Mouse (Mus musculus): Measurements from ENCODE around the gene Cyth2. TPM values are rescaled to one million over a fixed set of nuclear protein-coding genes. Genes with fewer than 3 reads are reported as not detected.

Cyth2 gene
- polyA plus RNA-seq, 1 experiment from 2014 or later, result 376 TPM

- peak overlapping the region; percentile 34 for H3K4me3 ChIP-seq
- no peak overlapping the region for H3K27ac ChIP-seq (replicated peaks)
- H3K36me3 ChIP-seq, result peaks cover 18% of the 10 kb centered on the region
- 8% methylated on average over 30 of the region's 30 CpGs for WGBS
- no peak overlapping the region for H3K9ac ChIP-seq (replicated peaks)
- no peak for ATAC-seq (replicated peaks)
- peaks cover 56% of the 10 kb centered on the region for H3K27me3 ChIP-seq
- no peaks in the 10 kb centered on the region for H3K9me3 ChIP-seq
- H3K4me2 ChIP-seq (replicated peaks), result peak overlapping the region; percentile 34
- H3K4me1 ChIP-seq, result peaks cover 31% of the 10 kb centered on the region
Measured at GRCm38 (mm10) chr7:45832428-45832827, 18.0 kb upstream of the Cyth2 start.

- Histone ChIP-seq H3K27ac (replicated peaks) (peak overlapping the region; percentile 91; the same call in 1 of the 2 replicates), H3K27me3 (peaks cover 47% of the 10 kb centered on the region), H3K4me3 (peak overlapping the region; percentile 95), H3K4me2 (replicated peaks) (peak overlapping the region; percentile 90), H3K4me1 (peaks cover 31% of the 10 kb centered on the region), H3K36me3 (peaks cover 30% of the 10 kb centered on the region), H3K9ac (replicated peaks) (peak overlapping the region; percentile 58), H3K9me3 (no peaks in the 10 kb centered on the region)
- 20% methylated on average over 5 of the region's 5 CpGs for WGBS
- no peak; the same call in 1 of the 2 replicates for ATAC-seq (replicated peaks)
Measured at GRCm38 (mm10) chr7:45831128-45831525, 16.7 kb upstream of the Cyth2 start.

- Histone ChIP-seq H3K4me3 (peak within 1 kb of the TSS; percentile 95), H3K36me3 (peaks cover 36% of the 10 kb centered on the region), H3K27ac (replicated peaks) (peak within 1 kb of the TSS; percentile 91), H3K9me3 (no peaks in the 10 kb centered on the region), H3K4me1 (peaks cover 31% of the 10 kb centered on the region), H3K27me3 (peaks cover 44% of the 10 kb centered on the region), H3K4me2 (replicated peaks) (peak within 1 kb of the TSS; percentile 90), H3K9ac (replicated peaks) (peak within 1 kb of the TSS; percentile 58)
- peak; percentile 89 for ATAC-seq (replicated peaks)
- under 1% methylated on average over 35 of the region's 35 CpGs for WGBS
Measured at GRCm38 (mm10) chr7:45830427-45831127, 16.2 kb upstream of the Cyth2 start, which contains the start of gene Grwd1. Gene Grwd1 (minus strand): TSS chr7:45830944.

DNA sequence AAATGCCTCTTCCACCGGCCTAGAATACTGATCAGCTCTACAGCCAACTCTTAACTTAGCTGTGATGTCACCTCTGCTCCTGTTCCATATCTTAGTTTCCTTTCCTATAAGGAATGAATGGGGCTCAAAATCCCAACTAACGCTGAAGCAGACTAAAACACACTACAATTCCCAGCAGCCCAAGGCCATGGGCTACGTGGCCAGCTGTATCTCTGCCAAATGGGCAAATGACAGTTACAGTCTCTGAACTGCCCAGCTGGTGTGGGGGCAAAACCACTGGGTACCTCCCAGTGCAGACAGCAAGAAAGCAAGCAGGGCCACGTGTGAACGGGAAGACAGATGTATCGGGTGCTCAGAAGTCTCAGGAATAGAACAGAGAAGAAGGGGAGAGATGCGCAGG is 12.2 kb upstream of the Cyth2 start:
- Histone ChIP-seq H3K27me3 (peaks cover 5% of the 10 kb centered on the region; the same call in 1 of the 2 replicates), H3K9me3 (no peaks in the 10 kb centered on the region), H3K4me1 (peaks cover 14% of the 10 kb centered on the region), H3K27ac (replicated peaks) (no peak overlapping the region), H3K36me3 (peaks cover 52% of the 10 kb centered on the region), H3K9ac (replicated peaks) (no peak overlapping the region), H3K4me2 (replicated peaks) (no peak overlapping the region), H3K4me3 (no peak overlapping the region)
- ATAC-seq (replicated peaks), result no peak
- 93% methylated on average over 7 of the region's 7 CpGs for WGBS

- Histone ChIP-seq H3K9me3 (no peaks in the 10 kb centered on the region), H3K4me1 (peaks cover 4% of the 10 kb centered on the region), H3K4me3 (no peak within 1 kb of the TSS), H3K27me3 (no peaks in the 10 kb centered on the region), H3K4me2 (replicated peaks) (no peak within 1 kb of the TSS), H3K36me3 (peaks cover 52% of the 10 kb centered on the region), H3K27ac (replicated peaks) (no peak within 1 kb of the TSS), H3K9ac (replicated peaks) (no peak within 1 kb of the TSS)
- ATAC-seq (replicated peaks), result no peak
- 71% methylated on average over 7 of the region's 7 CpGs for WGBS
Measured at GRCm38 (mm10) chr7:45824598-45824997, 10.2 kb upstream of the Cyth2 start, which contains the start of gene Kcnj14. Gene Kcnj14 (minus strand): TSS chr7:45824782.

DNA sequence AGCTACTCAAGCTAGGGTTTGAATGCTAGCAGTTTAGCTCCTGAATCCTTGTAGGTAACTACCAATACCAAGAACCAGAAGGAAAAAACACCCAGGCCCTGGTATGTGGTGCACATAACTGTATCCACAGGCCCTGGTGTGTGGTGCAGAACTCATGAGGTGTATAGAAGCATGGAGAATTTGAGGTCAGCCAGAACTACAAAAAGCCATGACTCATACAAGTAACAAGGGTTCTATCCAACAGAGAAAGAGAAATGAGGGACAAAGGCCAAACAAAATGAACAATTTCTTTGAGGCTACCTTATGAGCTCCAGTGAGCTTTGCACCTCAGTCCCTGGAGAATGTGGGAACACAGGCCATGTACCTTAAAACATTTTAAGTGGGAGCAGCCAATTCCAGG is 6.5 kb upstream of the Cyth2 start:
- Histone ChIP-seq H3K9me3 (no peaks in the 10 kb centered on the region), H3K36me3 (peaks cover 20% of the 10 kb centered on the region), H3K27ac (replicated peaks) (no peak overlapping the region), H3K4me2 (replicated peaks) (no peak overlapping the region), H3K27me3 (no peaks in the 10 kb centered on the region), H3K4me1 (peaks cover under 1% of the 10 kb centered on the region; the same call in 1 of the 2 replicates), H3K9ac (replicated peaks) (no peak overlapping the region), H3K4me3 (no peak overlapping the region)
- ATAC-seq (replicated peaks), result no peak

- Histone ChIP-seq H3K4me3 (no peak overlapping the region), H3K36me3 (peaks cover 10% of the 10 kb centered on the region; the same call in 1 of the 2 replicates), H3K9me3 (no peaks in the 10 kb centered on the region), H3K4me2 (replicated peaks) (no peak overlapping the region), H3K9ac (replicated peaks) (no peak overlapping the region), H3K27me3 (no peaks in the 10 kb centered on the region), H3K27ac (replicated peaks) (no peak overlapping the region), H3K4me1 (peaks cover 12% of the 10 kb centered on the region)
- WGBS, result 15% methylated on average over 25 of the region's 25 CpGs
- ATAC-seq (replicated peaks), result no peak
Measured at GRCm38 (mm10) chr7:45819843-45820242, 5.5 kb upstream of the Cyth2 start.

- H3K36me3 ChIP-seq, result peaks cover 17% of the 10 kb centered on the region
- no peaks in the 10 kb centered on the region for H3K27me3 ChIP-seq
- 24% methylated on average over 2 of the region's 2 CpGs for WGBS
- no peak for ATAC-seq (replicated peaks)
- no peak overlapping the region for H3K4me2 ChIP-seq (replicated peaks)
- peak overlapping the region; percentile 78; the same call in 1 of the 2 replicates for H3K27ac ChIP-seq (replicated peaks)
- no peaks in the 10 kb centered on the region for H3K9me3 ChIP-seq
- H3K4me3 ChIP-seq, result no peak overlapping the region
- H3K9ac ChIP-seq (replicated peaks), result no peak overlapping the region
- H3K4me1 ChIP-seq, result peaks cover 28% of the 10 kb centered on the region
Measured at GRCm38 (mm10) chr7:45815984-45816351, 1.6 kb upstream of the Cyth2 start.

GRCm38 (mm10) chr7:45815323-45815983 is 1.1 kb upstream of the Cyth2 start:
- no peak for ATAC-seq (replicated peaks)
- Histone ChIP-seq H3K27me3 (no peaks in the 10 kb centered on the region), H3K4me3 (peak overlapping the region; percentile 44; the same call in 1 of the 2 replicates), H3K27ac (replicated peaks) (peak overlapping the region; percentile 78), H3K36me3 (peaks cover 23% of the 10 kb centered on the region), H3K9ac (replicated peaks) (0 out of 2 replicates have a peak overlapping the region, but pooled peaks have one; percentile 37), H3K9me3 (no peaks in the 10 kb centered on the region), H3K4me1 (peaks cover 28% of the 10 kb centered on the region), H3K4me2 (replicated peaks) (peak overlapping the region; percentile 54)
- WGBS, result 14% methylated on average over 10 of the region's 10 CpGs

- Histone ChIP-seq H3K4me2 (replicated peaks) (peak overlapping the region; percentile 54), H3K4me3 (peak overlapping the region; percentile 44), H3K4me1 (peaks cover 28% of the 10 kb centered on the region), H3K9ac (replicated peaks) (peak overlapping the region; percentile 37), H3K27ac (replicated peaks) (peak overlapping the region; percentile 78), H3K9me3 (no peaks in the 10 kb centered on the region), H3K36me3 (peaks cover 29% of the 10 kb centered on the region), H3K27me3 (no peaks in the 10 kb centered on the region)
- ATAC-seq (replicated peaks), result no peak
- WGBS, result 1% methylated on average over 5 of the region's 5 CpGs
Measured at GRCm38 (mm10) chr7:45814841-45815240, 460 bp upstream of the Cyth2 start.

DNA sequence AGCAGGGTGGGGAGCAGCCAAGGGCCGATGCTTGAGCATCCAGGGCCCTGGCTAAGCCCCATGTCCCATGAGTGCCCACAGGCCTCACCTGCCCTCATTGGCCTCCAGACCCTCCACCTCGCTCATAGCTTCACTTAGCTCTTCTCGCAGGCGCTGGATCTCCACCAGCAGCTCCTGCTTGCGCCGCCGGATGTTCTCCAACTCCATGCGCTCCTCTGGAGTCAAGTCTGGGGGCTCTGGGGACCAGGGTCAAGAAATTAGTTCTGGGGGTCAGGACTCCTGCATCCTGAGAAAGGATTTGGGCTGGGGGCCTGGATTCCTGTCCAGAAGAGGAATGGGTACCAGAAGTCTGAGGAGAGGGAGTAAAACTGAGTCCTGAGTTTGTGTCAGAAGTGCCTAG is 1.5 kb downstream of the Cyth2 start:
- H3K4me2 ChIP-seq (replicated peaks), result peak overlapping the region; percentile 74
- WGBS, result 90% methylated on average over 8 of the region's 8 CpGs
- H3K9ac ChIP-seq (replicated peaks), result peak overlapping the region; percentile 99
- no peak for ATAC-seq (replicated peaks)
- 0 out of 2 replicates have a peak overlapping the region, but pooled peaks have one; percentile 100 for H3K27ac ChIP-seq (replicated peaks)
- H3K36me3 ChIP-seq, result peaks cover 48% of the 10 kb centered on the region
- no peaks in the 10 kb centered on the region for H3K9me3 ChIP-seq
- peak overlapping the region; percentile 80 for H3K4me3 ChIP-seq
- H3K4me1 ChIP-seq, result peaks cover 36% of the 10 kb centered on the region
- H3K27me3 ChIP-seq, result no peaks in the 10 kb centered on the region

All from forebrain, embryonic 15.5 days (tissue).